Mouse (Mus musculus): ENCODE measurements around the gene Armc6.

Armc6 gene

DNA sequence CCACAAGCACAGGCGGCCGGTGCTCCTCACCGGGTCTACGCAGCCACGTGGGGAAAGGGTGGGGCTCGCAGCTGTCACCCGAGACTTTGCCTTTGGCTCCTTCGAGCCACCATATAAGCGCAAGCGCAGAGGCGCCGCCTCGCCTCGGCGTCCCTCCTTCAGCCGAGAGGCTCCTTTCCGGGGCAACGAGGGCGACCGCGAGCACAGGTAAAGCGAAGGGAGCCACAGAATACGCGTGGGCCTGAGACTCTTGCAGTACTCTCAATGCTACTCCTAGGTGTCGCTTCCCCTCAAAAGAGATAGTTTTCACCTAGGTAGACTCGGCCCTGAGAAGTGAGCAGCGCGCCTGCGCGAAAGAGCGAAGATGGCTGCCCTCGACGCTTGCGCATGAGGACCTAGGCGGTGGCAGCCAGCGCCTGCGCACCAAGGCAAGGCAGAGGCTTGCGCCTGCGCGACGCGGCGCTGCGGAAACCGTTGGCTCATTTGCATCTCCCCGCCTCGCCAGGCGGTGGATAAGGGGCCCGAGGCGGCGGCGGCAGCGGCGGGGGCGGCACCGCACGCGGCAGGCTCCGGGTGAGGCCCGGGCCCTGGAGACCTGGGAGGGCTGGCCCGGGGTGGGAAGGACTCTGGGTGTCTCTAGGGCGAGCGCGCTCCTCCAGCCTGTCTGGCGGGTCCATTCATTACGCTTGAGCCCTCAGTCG, at the start of gene Armc6, which contains the start of gene Sugp2:
Gene Armc6 (minus strand): TSS at position 387 of the 701 bp plus-strand sequence.
Gene Sugp2 (plus strand): TSS at position 147 of the 701 bp plus-strand sequence.
- in situ Hi-C loops (cut with MboI, MseI) = no loop called here

DNA sequence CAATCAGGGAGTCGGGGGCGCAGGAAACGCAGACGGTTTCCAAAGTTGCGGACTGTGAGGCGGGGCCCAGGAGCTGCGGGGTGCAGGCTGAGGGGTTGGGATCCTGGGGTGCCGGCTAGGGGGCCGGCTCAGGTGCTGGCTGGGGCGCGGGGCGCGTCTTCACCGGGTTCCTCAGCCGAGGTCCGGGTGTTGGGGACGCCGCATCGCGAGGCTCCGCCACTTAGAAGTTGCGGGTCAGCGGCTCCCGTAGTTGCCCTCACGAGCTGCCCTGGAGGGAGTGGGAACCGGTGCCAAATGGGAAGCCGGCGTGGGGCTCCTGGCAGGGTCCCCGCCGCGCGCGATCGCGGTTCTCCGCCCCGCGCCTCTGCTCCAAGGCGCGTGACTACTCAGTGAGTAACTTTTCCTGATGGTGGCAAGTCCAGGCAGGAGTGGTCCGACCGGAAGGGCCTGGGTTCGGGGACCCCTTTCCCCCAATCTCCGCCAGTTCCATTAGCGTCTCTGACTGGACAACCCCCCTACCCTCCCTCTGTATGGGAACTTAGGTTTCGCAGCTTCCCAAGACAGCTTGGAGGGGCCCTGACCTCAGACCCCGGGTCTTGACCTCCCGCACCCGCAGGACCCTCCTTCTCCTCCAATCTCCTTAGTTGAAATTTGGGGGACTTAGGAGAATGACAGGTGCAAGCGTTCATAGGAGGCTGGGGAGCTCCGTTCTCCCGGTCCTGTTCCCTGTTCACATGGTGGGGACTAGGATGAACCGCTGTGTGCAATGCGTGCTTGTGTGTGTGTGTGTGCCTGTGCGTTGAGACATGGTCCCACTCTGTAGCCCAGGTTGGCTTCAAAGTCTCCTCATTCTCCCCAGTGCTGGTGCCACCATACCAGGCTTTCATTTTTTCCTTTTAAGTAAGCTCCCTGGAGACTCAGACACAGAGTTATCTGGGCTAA, 49.1 kb upstream of the Armc6 start:
- in situ Hi-C loops (cut with MboI, MseI) = no loop called here

DNA sequence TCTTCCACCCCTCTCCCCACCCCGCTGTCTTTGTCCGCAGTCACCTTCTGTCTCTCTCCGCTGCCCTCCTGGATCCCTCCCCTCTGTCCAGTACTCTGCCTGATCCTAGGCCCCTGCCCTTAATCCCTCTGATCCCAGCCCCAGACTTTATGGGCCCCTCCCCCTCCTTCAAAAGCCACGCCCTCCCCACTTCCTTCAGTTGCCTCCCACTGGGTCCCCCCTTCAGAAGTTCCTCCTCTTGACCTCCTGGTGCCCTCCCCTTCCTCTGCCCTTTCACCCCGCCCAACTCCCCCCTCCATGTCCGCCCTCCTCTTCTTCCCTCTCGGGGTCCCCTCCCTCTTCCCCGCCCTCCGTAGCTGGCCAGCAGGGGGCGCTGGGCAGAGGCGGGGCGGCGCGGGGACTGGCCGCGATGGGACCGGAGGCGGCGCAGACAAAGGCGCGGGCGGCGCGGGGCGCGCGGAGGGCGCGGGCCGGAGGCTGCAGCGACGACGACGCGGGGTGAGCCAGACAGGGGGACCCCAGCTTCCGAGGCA, 48.4 kb upstream of the Armc6 start, which contains the start of gene Homer3:
Gene Homer3 (plus strand): TSS at position 225 of the 533 bp plus-strand sequence.
- in situ Hi-C loops (cut with MboI, MseI) = no loop called here

DNA sequence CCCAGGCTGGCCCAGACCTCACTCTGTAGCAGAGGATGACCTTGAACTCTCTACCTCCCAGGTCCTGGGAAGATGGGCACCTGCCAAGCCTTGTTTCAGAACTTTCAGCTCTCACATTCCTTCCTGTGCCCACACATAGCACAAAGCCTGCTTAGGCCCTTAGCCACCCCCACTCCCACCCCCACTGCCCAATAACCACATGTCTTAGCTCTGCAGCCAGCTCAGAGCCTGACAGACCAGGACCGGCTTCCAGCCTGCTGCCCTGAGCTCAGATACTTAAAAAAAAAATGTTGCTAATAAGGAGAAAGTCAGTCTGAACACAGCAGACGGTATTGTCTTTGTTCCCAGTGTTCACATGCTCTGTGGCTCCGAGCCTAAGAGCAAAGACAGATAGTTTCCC, 46.7 kb upstream of the Armc6 start:
- in situ Hi-C loops (cut with MboI, MseI) = no loop called here

DNA sequence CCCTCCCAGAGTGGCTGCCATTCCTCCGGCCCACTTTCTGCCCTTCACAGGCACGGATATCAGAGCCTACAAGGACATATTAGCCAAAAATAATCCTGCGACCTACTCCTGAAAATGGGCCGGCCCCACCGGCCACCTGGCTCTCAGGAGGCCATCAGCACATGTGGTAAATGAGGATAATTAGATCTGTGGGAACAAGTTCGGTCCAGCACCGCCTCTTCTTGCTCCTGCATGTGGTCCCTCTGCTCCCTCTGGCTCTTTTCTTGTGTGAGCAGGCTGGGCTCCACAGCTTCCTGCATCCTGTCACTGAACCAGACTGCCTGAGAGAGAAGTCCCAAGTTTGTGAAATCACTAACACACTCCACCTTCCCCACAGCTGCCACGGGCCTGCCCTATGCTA, 45.0 kb upstream of the Armc6 start:
- in situ Hi-C loops (cut with MboI, MseI) = no loop called here

DNA sequence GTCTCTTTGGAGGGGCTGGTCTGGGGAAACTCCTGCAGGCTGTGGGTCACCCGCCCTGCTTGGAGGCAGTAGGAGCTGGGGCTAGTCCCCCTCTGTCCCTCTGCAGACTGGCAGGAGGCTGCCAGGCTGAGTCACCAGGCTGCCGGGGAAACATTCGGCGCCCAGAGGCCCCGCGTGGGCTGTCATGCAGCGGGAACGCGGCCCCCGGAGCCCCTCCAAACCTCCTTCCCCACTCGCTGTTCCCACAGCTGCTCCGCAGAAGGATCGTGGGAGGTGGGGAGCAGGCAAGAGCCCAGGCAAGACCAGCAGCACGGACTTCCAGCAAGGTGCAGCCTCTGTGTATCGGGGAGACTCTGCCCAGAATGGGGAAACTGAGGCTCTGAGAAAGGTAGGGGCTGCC, 43.9 kb upstream of the Armc6 start:
- in situ Hi-C loops (cut with MboI, MseI) = no loop called here

DNA sequence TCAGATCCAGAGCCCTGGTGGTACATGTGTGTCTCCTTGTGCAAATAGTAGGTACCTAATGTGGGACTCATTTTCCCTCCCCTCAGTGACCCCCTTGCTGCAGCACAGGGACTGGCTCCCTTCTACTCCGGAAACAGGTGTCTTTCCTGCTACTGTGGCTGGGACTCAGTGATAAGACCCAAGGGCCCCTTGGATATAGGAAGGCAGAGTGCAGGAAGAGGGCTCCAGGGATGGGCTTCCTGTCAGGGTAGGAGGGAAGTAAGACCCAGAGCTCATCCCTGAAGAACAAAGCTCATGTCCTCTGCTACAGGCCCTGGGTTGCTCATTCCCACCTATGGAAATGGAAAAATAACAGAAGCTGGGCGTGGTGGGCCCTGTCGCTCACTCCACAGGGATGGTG, 42.2 kb upstream of the Armc6 start:
- in situ Hi-C loops (cut with MboI, MseI) = no loop called here

DNA sequence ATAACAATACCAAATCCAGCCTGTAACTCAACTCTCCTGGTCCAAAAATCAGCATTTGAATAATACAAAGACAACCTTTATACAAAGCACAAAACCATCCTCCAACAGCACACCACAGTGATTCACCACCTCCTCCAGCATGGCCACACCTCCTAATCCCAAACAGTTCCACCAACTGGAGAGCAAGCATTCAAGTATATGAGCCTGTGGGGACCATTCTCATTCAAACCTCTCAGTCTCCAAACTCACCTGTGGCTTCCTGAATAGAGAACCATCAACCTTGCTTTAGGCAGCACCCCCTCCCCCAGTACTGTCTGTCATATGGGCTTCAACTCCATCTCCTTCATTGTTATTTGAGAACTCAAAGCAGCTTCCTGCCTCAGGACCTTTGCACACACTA, 40.1 kb upstream of the Armc6 start:
- in situ Hi-C loops (cut with MboI, MseI) = no loop called here

DNA sequence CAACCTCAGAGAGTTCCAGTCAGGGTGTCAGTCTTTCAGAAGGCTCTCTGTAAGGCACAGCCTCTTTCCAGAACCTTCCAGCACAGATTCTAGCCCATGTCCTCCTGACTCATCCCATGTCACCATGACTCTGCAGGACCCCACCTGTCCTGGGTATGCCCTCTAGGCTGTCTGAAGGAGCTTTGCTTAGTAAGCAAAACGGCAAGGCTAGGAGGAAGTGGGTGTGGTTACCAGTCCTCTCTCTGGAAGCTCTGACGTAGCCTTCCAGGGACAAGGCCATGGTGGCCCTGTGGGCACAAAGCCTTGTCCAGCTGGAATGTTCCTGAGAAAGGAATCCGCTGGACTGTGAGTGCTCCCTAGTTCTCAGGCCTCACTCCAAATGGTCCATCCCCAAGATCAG, 38.7 kb upstream of the Armc6 start:
- in situ Hi-C loops (cut with MboI, MseI) = no loop called here

DNA sequence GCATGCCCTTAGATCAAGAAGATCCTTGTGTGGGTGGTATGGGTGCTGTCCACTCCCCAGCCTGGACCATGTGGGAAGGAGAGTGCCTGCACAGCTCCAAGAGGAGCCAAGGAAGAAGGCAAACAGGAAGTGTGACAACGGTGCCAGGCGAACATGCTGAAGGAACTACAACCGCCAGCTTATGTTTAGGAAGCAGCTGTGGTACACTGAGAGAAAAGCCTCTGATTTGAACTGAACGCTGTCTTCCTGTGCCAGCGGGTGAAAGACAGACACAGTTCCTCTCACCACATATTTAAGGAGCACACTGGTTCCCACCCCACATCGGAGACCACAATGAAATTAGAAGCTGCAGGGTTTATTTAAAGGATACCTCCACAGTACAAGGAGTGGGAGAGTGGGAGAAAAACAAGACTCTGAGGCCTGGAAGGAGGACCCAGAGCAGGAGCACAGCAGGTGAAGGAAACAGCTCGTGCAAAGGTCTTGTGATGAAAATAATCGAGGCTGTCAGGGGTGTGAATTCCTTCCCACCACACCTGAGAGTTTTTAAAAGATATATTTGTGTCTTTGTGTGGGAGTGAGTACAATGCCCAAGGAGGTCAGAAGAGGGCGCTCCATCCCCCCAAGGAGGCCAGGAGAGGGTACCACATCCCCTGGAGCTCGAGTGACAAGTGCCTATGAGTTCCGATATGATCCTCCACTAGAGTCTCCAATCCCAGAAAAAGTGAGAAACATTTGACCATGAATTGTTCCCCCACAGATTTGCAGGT, 34.7 kb upstream of the Armc6 start:
- in situ Hi-C loops (cut with MboI, MseI) = no loop called here

DNA sequence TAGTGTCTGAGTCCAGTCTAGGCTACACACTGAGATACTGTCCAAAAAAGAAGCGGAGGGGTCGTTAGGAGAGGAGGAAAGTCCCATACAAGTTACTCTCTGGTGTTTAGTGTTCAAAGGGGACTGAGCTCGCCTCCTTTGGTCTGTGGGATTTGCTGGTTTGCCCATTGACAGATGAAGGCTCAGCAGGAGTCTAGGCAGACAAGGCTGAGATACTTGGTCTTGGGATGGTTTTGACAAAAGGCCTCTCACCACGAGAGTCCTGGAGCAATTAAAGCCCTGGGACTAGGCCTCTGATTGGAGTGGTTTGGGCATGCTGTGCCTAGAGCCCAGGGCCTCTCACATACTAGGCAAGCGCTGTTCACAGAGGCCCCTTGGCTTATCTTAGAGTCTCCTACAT, 34.0 kb upstream of the Armc6 start:
- in situ Hi-C loops (cut with MboI, MseI) = no loop called here

DNA sequence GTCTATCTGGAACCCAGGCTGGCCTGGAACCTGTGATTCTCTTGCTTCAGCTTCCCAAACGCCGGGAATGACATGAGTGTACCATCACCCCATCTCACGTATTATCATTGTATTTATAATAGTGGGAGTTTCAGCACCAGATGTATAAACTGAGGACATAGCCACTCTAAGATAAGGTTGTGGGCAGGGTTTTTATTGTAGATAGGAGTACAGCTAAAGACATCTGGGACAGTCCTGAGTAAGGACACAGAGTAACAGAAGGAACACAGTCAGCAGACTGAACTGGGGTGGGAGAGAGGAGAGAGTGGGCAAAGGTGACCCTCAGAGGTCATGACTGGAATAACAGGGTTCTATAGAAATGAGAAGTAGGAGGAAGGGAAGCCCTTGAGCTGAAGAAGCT, 33.4 kb upstream of the Armc6 start:
- in situ Hi-C loops (cut with MboI, MseI) = no loop called here

DNA sequence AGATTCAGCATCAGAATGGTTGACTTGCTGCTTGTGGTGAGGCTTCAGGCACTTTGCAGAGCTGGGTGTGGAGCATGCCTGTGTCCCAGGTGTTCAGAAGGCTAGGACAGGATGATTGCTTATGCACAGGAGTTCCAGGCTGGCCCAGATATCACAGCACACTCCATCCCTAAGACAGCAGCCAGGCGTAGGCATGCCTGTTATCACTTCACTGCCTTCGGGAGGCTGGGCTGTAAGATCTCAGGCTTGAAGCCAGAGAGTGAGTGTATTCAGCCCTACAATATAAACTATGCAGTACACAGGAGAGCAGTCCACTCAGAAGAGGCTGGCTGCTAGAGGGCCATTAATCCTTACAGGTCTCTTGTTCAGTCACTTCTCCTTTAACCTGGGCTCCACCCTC, 24.8 kb upstream of the Armc6 start:
- in situ Hi-C loops (cut with MboI, MseI) = no loop called here

DNA sequence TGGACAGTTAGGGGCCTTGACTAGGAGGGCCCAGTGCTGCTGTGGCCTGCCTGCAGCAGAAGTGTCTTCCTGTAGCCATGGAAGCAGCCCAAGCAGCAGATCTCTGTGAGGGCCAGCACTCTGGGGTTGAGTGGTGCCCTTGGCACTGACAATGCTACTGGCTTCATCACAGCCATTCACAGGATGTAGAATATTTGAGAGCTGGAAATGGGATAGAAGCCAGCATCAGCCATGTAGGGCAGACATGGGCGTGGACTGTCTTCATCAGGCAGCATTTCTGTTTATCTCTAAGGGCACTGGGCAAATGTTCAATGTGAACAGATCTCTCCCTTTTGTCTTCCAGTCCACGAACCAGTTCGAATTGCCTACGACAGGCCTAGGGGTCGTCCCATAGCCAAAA, 24.3 kb upstream of the Armc6 start:
- in situ Hi-C loops (cut with MboI, MseI) = no loop called here

DNA sequence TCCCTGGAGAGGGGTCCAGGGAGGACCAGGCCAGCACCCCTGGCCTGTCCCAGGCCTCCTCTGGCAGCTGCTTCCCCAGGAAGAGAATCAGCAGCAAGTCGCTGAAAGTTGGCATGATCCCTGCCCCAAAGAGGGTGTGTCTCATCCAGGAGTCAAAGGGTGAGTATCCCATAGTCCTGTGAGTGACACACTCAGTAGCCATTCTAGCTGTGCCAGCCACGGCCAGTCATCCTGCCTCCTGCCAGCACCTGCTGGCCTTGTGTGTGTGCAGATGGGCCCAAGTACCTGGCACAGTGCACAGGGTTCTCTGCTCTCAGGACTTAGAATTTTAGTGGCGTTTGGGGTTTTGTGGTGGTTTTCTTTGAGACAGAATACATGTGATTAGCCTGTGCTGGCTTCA, 23.2 kb upstream of the Armc6 start:
- in situ Hi-C loops (cut with MboI, MseI) = no loop called here

DNA sequence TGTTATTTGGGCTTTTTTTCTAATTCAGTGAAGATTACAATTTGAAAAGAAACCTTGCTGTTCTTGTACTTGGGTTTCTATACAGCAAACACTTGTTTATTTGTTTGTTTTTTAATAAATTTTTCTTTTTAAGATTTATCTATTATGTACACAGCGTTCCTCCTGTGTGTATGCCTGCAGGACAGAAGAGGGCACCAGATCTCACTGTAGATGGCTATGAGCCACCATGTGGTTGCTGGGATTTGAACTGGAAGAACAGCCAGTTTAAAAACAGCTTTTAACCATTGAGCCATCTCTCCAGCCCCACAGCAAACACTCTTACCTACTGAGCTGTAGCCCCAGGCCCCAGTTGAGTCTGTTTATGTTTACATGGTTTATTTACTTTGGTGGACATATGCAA, 20.4 kb upstream of the Armc6 start:
- in situ Hi-C loops (cut with MboI, MseI) = no loop called here

DNA sequence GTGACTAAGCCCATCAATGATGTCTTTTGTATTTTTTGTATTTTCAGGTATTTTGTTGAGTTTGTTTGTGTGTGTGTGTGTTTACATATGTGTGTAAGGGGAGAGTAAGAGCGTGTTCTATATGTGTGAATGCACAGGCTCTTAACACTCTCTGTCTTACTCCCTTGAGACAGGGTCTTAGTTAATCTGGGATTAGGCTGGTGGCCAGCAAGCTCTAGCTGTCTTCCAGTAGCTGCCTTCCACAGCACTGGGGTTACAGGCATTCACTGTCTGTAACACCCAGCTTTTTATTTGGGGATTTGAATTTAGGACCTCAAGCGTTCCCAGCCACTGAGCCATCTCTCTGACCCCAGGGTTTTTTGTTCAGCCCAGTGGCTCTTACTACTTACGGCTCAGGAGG, 13.6 kb upstream of the Armc6 start:
- in situ Hi-C loops (cut with MboI, MseI) = no loop called here

DNA sequence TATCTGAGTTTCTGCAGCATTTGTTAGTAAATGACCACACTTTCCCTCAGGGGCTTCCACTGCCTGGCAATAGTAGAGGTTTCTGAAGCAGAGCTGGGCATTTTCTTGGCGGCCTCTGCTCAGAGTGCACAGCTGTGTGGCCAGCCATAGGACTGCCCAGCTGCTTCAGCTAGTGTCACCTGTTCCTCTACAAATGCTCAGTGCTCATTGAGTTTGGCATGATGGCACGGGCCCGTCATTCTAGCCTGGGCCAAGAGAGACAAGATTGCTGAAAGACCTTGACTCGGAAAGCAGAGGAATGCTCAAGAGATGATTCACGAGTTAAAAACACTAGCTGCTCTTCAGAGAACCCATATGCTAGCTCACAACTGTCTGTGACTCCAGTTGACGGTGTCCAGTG, 12.4 kb upstream of the Armc6 start:
- in situ Hi-C loops (cut with MboI, MseI) = no loop called here

DNA sequence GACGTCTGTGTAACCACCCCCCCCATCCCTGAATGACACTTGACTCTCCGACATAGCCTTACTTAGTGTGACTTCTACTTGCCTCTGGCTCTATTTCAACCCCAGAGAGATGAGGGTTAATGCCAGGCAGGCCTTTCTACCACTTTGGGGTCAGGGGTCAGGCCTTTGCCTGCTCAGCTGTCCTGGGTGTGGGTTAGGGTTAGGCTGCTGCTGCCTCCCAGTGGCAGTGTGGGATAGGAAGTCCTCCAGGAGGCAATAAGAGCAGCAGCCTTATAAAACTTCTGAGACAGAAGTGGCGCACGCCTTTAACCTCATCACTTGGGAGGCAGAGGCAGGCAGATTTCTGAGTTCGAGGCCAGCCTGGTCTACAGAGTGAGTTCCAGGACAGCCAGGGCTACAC, 6.4 kb upstream of the Armc6 start:
- in situ Hi-C loops (cut with MboI, MseI) = no loop called here

DNA sequence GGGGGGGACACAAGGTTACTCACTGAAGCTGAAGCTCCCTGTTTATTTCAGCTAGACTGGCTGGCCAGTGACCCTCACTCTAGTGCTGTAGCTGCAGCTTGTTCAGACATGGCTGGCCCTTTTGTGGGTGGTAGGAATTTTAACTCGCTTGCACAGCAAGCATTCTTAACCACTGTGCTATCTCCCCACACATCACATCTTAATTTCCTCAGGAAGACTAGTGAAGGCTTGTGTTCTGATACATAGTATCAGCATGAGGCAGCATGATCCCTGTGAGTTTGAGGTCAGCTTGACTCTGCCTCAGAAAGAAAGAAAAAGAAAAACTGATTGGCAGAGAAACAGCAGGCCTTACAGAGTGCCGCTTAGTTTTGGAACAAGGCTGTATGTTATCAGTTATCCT, 3.6 kb upstream of the Armc6 start:
- in situ Hi-C loops (cut with MboI, MseI) = no loop called here

DNA sequence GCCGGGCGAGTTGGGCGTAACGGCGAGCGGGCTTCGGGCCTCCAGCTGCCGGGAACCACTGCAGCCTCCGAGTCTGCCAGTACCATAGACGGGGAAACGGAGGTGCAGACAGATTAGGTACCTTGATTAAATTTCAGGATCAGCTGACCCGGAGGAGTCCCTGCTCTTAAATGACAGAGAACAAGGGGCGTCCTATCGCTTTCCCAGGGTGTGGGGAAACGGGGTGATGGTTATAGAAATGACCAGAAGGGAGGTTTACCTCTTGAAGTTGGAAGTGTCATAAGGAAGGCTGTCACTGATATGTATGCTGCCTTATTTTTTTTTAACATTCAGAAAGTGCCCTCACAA, 489 bp upstream of the Armc6 start:
- in situ Hi-C loops (cut with MboI, MseI) = no loop called here

DNA sequence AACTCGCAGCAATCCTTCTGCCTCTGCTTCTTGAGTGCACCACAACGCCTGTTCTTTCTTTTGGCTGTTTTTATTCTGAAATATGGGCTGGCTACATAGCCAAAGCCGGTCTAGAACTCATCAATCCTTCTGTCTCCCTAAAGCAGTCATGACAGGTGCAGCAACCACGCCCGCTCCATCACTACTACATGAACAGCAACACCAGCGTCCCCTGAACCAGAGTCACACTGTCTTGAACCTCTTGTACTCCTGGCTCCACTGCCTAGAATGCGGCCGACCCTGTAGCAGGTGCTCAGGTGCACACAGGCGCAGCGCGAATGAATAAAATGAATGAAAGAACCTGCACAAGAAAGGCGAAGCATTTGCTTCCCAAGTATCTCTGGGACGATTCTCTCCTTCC, 660 bp downstream of the Armc6 start:
- in situ Hi-C loops (cut with MboI, MseI) = no loop called here
